Mouse (Mus musculus) lung, postnatal 10 days (tissue): ENCODE results near the gene Elavl2.

Experiments
- DNase-seq: peaks from one replicate; pipeline ENCODE4 v3.0.0; 2021

The Elavl2 gene

GRCm38 (mm10) chr4:91400423-91400822 is at the start of gene Elavl2:
Elavl2 (minus strand) TSS chr4:91400785.
- DNase-seq: no peak

- DNase-seq: no peak
Observed at GRCm38 (mm10) chr4:91447887-91448286, 47.3 kb upstream of the Elavl2 start.

- DNase-seq: no peak
Observed at GRCm38 (mm10) chr4:91415582-91415981, 15.0 kb upstream of the Elavl2 start.

GRCm38 (mm10) chr4:91405047-91405446 is 4.5 kb upstream of the Elavl2 start:
- DNase-seq: no peak

- no peak for DNase-seq
Observed at GRCm38 (mm10) chr4:91399510-91400196, 932 bp downstream of the Elavl2 start.

- no peak for DNase-seq
Observed at GRCm38 (mm10) chr4:91391987-91392598, 8.5 kb downstream of the Elavl2 start.

GRCm38 (mm10) chr4:91387701-91388100 is 12.9 kb downstream of the Elavl2 start:
- DNase-seq: no peak

GRCm38 (mm10) chr4:91381201-91381627 is 19.4 kb downstream of the Elavl2 start:
- no peak for DNase-seq

GRCm38 (mm10) chr4:91380341-91381117 is 20.1 kb downstream of the Elavl2 start:
- no peak for DNase-seq

- peak; percentile 9 for DNase-seq
Observed at GRCm38 (mm10) chr4:91379559-91379958, 21.0 kb downstream of the Elavl2 start.

- DNase-seq: peak; percentile 91
Observed at GRCm38 (mm10) chr4:91376317-91376910, 24.2 kb downstream of the Elavl2 start.

- no peak for DNase-seq
Observed at GRCm38 (mm10) chr4:91375372-91375687, 25.3 kb downstream of the Elavl2 start.

GRCm38 (mm10) chr4:91374571-91375371 is 25.8 kb downstream of the Elavl2 start:
- peak; percentile 31 for DNase-seq

- DNase-seq: no peak
Observed at GRCm38 (mm10) chr4:91372844-91373243, 27.7 kb downstream of the Elavl2 start.

GRCm38 (mm10) chr4:91371819-91372215 is 28.8 kb downstream of the Elavl2 start:
- peak; percentile 38 for DNase-seq

GRCm38 (mm10) chr4:91371131-91371818 is 29.3 kb downstream of the Elavl2 start:
- no peak for DNase-seq

- no peak for DNase-seq
Observed at GRCm38 (mm10) chr4:91365276-91365675, 35.3 kb downstream of the Elavl2 start.

- DNase-seq: no peak
Observed at GRCm38 (mm10) chr4:91363963-91364362, 36.6 kb downstream of the Elavl2 start.

- no peak for DNase-seq
Observed at GRCm38 (mm10) chr4:91362520-91362919, 38.1 kb downstream of the Elavl2 start.

- no peak for DNase-seq
Observed at GRCm38 (mm10) chr4:91353138-91353537, 47.4 kb downstream of the Elavl2 start.

- no peak for DNase-seq
Observed at GRCm38 (mm10) chr4:91349579-91349978, 51.0 kb downstream of the Elavl2 start.

GRCm38 (mm10) chr4:91334177-91334576 is 66.4 kb downstream of the Elavl2 start:
- no peak for DNase-seq
